Mouse (Mus musculus) liver, adult (tissue): ENCODE data around the gene Fahd2a.

Experiments
- GATA4 ChIP-seq: IDR thresholded peaks from 2 replicates; pipeline ENCODE4 v1.6.1; 2014; ENCODE audit warnings: mild to moderate bottlenecking, low read length; ENCODE audit not compliant: insufficient replicate concordance

The Fahd2a gene

DNA sequence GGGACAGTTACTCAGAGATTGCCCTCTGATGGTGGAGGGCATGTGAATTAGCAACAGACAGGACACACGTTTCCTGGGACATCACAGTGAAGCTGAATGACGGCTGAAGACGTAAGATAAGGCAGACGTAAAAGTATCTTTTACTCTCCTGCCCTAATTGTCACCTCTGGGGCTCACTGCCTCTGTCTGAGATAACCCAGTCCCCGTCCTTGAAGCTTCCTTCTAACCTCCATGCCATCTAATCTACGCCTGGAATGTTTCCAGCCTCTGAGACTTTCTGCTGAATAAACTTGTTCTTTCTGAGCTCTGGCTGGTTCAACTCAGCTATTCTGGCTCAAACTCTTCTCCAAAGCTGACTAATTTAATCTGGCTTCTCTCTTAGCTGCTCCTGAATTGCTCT is 7.4 kb upstream of the Fahd2a start:
- TF ChIP-seq GATA4: peak; percentile 53; the same call in 1 of the 2 replicates

DNA sequence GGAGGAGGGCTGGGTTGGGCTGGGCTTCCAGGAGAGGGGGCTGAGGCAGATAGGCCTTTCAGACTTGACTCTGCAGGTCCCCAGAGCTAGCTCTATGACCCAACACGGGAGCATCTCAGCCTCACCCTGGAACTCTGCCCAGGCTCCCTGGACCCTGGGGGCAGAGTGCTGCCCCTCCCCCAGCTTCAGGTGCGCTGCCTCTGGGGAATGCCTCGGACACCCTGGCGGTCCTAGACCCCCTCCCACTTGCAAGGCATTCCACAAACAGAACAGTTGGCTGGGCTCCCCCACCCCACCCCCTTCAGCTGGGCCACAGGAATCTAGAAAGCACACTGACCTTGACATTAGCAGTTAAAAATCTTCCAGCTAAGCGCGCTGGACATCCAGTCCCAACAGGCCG is 5.3 kb upstream of the Fahd2a start:
- TF ChIP-seq GATA4: no peak

- no peak for TF ChIP-seq GATA4
Observed at GRCm38 (mm10) chr2:127446847-127447246, 2.5 kb upstream of the Fahd2a start.

DNA sequence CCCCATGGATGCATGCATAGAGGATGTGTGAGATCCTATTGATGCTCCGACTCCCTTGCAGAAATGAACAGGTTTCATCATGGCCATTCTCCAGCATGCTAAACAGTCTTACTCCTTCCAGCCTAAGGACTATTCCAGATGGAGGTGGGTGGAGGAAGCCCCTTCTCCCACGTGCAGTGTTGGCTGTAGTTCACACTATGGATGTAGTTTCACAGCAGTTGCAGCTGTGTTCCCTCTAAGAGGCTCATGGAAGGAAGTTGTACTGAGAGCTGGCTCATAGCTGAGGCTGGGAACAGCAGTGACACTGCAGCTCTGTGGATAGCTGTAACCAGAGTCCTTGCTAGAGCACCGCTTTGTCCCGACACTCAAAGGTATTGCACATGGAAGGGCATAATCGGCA is 6.7 kb downstream of the Fahd2a start:
- TF ChIP-seq GATA4: no peak

DNA sequence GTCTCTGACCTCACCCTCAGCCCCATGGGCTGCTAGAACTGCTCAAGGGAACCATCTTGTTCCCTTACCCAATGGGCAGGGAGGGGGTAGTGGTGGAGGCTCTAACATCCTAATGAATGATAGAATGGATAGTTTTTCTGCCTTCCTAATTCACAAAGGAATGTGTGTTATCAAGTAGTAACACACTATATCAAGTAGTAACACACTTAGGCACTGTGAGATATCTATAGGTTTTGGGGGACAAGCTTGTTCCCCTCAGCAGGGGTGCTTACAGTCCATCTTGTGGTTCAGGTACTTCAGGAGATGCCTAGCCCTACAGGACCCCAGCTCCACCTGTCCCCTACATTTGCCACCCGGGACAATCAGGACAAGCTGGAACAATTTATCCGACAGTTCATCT is 8.8 kb downstream of the Fahd2a start:
- TF ChIP-seq GATA4: no peak

DNA sequence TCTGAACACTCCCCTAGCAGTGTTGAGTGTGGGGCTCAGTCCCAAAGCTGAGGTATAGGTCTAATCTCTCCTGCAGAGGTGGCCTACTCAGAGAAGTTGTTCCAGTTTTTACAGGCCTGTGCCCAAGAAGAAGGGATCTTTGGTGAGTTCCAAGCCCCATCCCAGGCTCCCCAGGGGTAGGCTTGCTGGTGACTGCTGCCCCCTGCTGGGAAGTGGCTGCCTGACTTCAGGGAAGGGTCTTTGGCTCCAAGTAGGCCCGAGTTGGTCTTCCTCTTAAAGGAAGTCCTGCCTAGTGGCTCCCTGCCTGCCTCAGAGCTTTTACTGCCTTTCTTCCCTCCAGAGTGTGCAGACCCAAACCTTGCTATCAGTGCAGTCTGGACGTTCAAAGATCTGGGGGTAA is 9.2 kb downstream of the Fahd2a start:
- no peak for TF ChIP-seq GATA4

GRCm38 (mm10) chr2:127433487-127434295 is 10.7 kb downstream of the Fahd2a start:
- no peak for TF ChIP-seq GATA4

DNA sequence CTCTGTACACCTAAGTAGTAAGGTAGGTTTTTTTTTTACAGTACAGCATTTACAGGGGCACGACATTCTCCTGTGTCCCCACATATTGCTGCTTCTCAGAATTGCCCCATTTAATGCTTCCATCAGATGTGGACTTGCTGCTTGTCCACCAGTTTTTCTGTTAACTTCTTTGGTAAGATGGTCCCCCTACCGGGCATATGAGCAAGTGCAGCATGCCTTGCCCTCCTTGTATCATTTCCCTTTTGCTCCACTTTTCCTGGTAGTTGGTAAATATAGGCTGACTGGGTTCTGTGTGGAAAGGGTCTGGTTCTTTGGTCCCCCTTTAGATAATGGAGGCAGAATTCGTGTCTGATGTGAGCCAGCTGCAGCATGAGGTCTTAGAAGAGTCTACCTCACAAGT is 14.1 kb downstream of the Fahd2a start:
- TF ChIP-seq GATA4: no peak

DNA sequence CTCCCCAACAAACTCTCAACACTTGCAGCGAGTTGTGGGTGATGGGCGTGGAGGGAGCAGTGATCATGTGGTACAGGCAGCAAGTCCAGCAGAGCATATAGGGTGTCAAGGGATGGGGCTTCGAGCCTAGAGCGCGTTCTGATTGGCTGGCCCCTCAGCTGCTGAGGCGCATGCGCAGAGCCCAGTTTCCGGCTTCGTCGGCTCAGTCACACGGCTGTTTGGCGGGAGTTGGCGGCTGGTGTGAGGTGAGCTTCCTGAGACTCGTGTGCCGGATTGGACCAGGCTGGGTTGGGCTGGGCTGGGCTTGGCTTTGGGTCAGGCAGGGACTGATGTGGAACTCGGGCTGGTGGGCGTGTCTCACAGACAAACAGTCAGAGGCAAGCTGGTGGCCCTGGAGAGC is 19.4 kb downstream of the Fahd2a start, which contains the start of gene Gpat2:
Gene Gpat2, plus strand, starts transcription at position 223 of the 400 bp plus-strand sequence.
- no peak for TF ChIP-seq GATA4

DNA sequence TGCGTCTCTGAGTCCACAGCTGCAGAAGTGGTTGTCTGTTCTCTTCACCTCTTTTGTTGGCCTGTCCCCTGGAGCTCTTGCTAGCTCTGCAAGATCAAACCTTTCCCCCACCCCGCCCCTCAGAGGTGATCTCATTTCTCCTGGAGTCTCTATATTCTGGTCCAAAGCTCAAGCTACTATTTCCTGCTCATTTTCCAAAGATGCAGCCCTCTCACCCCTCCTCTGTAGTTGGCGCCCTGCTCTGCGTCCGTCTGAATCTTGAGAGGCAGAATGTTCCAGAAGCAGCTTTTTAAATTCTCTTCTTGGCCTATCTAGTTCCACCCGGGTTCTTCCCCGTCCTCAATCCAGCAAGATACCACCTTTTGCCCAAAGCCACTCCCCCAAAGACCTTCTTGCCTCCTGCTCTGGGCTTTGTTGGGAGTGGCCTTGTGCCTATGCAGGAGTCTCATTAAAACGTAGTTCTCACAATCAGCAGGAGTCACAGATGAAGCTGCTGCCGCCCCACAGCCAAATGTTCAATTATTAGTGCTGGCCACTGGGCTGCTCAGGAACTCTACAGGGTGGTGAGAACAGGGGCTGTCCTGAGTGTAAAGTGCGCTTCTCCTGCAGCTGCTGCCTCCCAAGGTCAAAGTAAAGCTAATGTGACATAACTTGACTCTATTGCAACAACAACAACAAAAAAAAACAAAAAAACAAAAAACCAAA is 25.9 kb downstream of the Fahd2a start:
- no peak for TF ChIP-seq GATA4

- TF ChIP-seq GATA4: no peak
Observed at GRCm38 (mm10) chr2:127416706-127417105, 27.7 kb downstream of the Fahd2a start.

GRCm38 (mm10) chr2:127415806-127416205 is 28.6 kb downstream of the Fahd2a start:
- TF ChIP-seq GATA4: no peak

GRCm38 (mm10) chr2:127411126-127411525 is 33.2 kb downstream of the Fahd2a start:
- no peak for TF ChIP-seq GATA4

GRCm38 (mm10) chr2:127398738-127399137 is 45.6 kb downstream of the Fahd2a start:
- no peak for TF ChIP-seq GATA4

GRCm38 (mm10) chr2:127394606-127395161 is 49.7 kb downstream of the Fahd2a start:
- no peak for TF ChIP-seq GATA4

DNA sequence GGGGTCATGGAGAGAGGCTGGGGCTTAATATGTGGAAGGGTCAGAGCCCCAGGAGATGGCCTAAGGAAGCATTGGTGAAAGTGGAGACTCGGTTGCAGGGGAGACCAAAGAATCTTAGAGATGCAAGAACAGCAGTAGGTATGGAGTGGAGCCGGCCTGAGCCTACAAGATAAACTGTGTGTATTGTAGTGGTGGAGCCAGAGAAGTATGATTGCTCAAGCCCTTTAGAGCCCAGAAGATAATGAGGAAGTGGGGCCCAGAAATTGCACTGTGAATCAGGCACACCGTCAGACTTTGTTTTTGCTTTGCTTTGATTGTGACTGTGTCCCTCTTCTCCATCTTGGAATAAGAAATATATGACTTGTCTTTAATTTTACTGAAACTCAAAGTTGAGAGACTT is 53.0 kb downstream of the Fahd2a start:
- no peak for TF ChIP-seq GATA4
